Mouse (Mus musculus): ENCODE results near the gene Epb41l4b.

Gene Epb41l4b

DNA sequence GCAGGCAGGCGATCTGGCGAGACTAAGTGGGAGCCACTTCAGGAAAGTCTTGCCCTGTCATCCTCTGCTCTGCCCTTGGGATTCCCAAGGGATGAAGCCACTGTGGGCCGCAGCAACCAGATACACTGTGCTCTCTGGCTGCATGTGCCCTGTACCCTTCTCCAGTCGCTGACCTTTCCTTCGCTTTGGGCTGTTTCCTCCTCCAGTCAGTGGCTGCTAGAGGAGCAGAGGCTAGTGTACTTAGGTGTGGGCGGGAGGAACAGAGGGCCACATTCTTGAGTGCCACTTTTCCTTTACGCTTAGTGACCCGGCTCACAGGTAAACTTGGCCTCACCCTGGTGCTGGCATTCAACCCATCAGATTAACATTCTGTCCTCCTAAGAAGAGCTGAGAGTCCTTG lies 10.6 kb upstream of the Epb41l4b start:
- in situ Hi-C loops (cut with MboI; ENCODE audit: unreplicated experiment in 2 of 2) = no loop called here

DNA sequence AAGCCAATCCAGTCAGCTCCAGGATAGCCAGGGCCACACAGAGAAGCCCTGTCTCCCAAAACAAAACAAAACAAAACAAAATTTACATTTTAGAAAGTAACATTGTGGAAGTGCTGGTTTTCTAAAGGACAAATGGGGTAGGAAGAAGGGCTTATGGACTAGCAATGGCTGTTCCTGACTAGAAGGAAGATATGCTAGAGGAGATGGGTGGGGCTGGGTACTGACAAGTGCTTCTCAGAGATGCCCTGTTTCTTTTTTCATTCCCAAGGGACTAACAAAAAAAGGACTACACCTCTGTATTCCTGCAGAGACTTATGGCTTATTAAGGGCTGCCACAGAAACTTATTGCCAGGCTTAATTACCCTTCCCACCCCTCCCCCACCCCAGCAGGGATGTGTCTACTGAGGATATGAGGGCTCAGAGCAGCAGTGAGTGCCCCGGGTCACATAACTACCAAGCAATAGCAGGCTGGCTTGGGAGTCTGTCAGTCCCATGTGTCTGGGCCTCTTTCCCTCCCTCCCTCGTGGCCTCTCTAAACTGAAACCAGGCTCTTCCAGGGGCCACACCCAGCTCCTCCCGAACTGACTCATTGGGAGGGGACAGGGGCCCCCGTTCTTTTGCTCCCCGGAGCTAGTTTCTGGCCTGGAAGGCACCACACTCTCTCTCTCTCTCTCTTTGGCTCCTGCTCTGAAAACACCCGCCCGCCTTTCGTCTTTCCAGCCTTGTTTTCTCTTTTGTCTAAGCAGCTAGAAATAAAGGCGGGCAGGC lies 10.0 kb upstream of the Epb41l4b start:
- in situ Hi-C loops (cut with MboI; ENCODE audit: unreplicated experiment in 2 of 2) = no loop called here

DNA sequence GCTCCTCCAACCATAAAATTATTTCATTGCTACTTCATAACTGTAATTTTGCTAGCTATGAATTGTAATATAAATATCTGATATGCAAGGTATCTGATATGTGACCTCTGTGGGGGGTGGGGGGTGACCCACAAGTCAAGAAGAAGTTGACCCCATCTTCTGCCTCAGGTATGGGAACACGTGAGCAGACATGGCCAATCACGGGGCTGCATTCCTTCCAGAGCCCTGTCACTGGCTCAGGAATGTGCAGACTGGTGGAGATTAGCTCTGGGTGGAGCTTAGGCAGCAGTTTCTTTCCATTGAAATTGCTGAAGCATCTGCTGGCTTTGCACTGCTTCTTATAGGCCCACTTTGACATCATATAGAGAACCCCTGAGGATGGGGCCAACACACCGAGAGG lies 4.9 kb upstream of the Epb41l4b start:
- in situ Hi-C loops (cut with MboI; ENCODE audit: unreplicated experiment in 2 of 2) = loop anchor here (5.0 to 10.0 kb wide), 3 partner anchors 117 to 131 kb away; no protein-coding TSS in a partner anchor

DNA sequence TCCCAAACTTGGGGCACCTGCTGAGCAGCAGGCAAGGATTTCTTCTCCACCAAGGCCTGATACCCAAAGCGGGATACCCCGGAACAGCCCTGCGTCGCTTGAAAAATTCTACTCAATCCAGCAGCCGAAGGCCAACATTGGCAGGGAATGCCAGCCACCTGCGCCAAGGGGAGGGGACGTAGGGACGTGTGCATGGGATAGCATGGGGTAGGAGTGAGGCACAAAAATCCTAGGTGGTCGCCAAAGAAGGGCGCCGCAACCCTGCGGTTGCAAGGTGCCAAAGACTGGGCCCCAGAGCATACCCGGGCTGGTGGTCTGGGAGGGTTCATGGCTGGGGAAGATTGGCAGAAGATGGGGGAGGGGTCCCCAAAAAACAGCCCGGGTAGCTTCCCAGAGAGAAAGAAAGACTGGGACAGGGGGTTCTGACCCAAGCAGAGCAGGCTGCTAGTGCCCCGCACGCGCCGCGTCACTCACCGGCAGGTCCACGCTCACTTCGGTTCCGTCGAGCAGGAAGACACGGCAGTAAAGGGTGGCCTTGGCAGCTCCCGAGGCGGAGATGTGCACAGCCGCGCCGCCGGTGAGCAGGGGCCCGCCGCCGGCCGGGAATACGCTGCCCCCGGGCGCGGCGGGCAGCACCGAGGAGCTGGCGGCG lies 737 bp downstream of the Epb41l4b start:
- in situ Hi-C loops (cut with MboI; ENCODE audit: unreplicated experiment in 2 of 2) = loop anchor here in 1 of 2 experiments (10.0 kb wide), 1 partner anchor 122 kb away; no protein-coding TSS in a partner anchor

DNA sequence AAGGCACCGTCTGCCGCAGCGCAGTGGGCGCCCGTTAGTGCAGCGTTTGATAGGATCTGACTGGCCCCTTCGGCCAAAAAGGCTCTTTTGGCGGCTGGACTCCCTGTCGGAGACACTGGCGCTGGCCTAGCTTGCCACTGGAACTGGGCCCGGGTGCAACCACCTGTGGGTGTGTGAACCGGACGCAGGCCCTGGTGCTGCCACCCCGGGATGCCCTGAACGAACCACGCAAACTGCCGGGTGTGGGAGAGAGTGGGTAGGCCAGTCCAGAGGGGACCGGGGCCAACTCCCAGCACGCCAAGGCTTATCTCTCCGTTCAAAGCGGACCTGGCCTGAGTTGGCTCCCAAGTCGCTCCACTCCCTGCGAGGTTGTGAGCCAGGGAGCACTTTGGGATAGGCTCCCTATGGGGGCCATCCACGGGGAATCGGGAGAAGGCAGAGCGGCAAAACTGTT lies 1.3 kb downstream of the Epb41l4b start:
- in situ Hi-C loops (cut with MboI; ENCODE audit: unreplicated experiment in 2 of 2) = loop anchor here in 1 of 2 experiments (10.0 kb wide), 1 partner anchor 123 kb away; no protein-coding TSS in a partner anchor

DNA sequence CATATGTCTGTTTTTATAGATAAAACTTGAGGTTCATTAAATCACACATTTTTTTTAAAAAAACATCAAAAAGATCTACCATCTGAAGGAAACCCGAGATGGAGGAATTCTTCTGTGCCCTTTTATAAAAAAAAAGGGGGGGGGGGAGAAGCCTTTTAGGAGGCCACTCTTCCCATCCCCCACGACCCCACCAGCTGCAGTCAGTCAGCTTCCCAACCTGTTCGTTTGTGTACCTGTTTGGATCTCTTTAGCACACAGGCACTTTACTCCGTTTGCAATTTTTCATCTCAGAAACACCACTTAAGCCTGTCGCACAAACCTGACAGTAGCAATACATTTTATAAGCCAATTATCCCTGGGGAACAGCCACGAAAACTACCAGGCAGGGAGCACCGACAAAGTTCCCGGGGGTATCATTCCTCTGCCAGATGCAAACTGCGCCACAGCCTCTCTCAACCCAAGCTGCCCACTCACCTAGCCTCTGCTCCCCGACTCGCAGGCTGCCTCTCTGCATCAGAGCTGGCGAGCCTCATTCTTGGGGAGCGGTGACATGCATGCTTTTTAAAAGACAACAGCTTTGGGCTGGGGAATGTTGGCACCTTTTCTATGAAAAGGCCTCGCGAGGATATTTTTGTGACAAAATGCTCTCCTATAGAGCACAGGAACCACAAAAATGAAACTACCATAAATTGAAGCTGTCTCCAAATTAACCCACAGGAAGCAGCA lies 2.1 kb downstream of the Epb41l4b start:
- in situ Hi-C loops (cut with MboI; ENCODE audit: unreplicated experiment in 2 of 2) = loop anchor here in 1 of 2 experiments (10.0 kb wide), 1 partner anchor 124 kb away; no protein-coding TSS in a partner anchor

DNA sequence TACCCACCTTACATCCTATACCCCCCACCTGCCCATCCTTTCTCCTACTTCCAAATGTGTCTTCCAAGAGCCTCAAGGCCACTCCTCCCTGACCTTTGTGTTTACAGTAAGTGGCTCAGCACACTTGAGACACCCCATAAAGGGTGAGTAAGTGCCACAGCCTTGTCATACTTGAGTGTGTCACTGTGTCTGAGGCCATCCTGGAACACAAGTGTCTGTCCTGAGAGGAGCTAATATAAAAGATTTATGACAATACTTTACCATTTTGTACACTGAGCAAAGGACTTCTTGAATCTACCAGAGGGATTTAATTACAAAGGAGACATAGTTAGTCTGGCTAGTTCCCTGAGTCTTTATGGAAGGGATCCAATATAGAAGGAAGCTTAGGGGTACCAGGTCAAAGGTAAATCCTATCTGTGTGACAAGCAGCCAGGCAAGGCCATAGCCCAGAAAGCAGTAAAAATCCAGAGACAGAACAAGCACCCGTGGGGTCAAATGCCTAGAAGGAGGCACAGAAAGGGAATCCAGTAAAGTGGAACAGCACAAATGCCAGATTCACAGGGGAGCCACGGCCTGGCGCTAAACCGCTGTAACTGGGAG lies 2.9 kb downstream of the Epb41l4b start:
- in situ Hi-C loops (cut with MboI; ENCODE audit: unreplicated experiment in 2 of 2) = loop anchor here in 1 of 2 experiments (10.0 kb wide), 1 partner anchor 125 kb away; no protein-coding TSS in a partner anchor

DNA sequence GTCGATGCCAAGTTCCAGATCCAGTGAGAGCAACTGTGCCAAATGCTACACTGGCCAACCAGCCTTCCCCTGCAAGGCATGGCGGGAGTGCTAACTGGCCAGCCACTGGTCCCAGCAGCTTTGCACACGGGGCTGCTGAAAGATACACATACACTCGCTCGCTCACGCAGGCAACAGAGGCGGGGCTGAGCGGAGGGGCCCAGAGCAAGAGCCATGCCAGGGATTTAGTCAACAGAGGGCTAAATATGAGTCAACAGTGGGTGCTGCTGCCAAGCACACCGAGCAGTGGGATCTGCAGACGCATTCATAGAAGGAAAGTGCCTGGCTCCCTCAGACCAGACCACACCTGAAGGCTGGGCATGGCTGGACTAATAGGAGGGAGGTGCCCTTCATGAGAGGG lies 3.8 kb downstream of the Epb41l4b start:
- in situ Hi-C loops (cut with MboI; ENCODE audit: unreplicated experiment in 2 of 2) = no loop called here

DNA sequence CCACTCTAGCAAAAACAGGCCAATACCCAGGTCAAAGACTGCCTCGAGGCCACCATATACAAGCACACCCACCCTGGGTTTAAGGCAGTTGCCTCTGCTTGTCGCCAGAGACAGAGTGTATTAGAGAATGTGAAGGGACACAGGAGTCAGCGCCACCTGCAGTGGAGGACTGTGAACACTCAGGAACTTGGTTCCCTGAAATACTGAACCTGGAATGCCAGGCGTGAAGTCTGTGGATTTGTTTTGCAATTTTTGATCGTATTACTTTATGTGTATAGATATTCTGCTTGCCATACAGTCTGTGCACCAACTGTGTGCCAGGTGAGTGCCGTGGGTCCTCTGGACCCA lies 5.2 kb downstream of the Epb41l4b start:
- in situ Hi-C loops (cut with MboI; ENCODE audit: unreplicated experiment in 2 of 2) = no loop called here

DNA sequence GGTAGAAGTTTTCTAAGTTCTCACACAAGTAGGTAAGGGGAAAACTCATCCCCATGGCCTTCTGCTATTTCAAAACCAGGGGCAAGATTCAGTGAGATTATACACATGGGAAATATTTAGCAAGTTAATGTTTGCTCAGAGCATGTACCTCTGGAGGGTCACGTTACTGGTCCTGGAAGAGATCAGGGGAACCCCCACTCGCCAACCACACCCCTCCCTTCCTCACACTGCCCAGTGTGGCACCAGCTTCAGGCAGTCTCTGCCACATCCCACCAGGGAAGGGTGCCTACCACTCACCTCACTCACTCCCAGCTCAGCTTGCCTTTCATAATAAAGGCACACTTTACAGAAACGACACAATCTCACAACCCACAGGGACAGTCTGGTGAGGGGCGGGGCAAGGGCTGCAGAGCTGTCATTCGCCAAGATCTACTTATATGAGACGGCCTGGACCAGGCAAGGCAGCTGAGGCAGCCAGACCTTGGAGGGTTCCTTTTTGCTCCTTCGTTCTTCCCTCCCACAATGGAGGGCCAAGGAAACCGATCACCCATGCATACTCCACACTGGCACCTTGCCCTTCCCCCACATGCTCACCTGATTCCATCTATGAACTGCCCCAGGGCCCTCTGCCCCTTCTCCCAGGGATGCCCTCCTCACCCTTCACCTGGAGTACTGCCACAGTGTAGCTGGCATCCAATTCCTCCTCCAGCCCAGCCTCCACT lies 5.7 kb downstream of the Epb41l4b start:
- in situ Hi-C loops (cut with MboI; ENCODE audit: unreplicated experiment in 2 of 2) = no loop called here

DNA sequence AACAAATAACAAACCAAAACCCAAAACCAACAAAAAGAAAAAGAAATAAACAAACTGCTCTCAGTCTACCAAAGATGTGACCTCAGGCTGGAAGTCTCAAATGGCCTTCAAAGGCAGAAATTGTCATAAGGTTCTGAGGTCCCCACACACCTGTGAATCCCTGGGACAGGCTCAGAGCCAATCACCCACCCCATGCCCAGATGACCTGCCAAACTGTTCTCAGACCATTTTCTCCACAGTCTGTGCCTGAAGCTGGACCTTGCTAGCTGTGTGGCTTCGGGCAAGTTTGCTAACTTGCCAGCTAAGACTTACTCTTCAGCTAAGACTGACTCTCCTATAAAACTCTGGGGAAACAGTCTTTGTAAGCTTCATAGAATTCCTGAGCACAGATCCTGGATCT lies 7.8 kb downstream of the Epb41l4b start:
- in situ Hi-C loops (cut with MboI; ENCODE audit: unreplicated experiment in 2 of 2) = no loop called here

DNA sequence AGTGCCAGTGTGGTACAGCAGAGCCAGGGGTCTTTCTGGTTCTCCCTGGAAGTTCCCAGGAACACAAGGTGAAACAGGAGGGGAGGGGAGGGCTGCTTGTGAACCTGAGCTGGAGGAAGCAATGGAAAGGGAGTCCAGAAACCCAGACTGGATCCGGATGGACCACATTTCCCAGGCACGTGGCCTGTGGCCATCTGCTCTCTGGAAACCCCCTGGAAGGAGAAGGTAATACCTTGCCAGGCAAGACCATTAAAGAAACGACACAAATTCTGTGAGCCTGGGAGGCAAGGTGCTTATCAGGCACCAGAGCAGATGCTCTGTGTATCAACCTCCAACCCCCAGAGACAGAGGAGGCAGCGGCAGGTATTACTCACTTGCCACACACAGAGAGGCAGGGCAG lies 8.7 kb downstream of the Epb41l4b start:
- in situ Hi-C loops (cut with MboI; ENCODE audit: unreplicated experiment in 2 of 2) = no loop called here

DNA sequence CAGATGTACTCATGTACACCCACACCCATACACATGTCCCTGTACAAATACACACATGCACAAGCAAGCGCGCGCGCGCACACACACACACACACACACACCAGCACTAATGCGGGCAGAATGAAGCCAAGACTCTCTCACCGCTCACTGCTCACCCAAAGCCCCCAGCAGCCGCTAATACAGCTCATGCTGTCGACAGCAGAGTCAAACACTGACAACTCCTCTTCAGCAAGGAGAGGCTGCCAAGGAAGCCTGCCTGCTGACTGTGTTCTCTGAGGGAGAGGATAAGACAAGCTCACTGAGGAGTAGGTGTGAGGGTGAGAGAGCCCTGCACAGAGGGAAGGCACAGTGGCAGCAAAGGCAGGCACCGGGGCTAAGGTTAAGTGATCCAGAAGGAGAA lies 11.4 kb downstream of the Epb41l4b start:
- in situ Hi-C loops (cut with MboI; ENCODE audit: unreplicated experiment in 2 of 2) = no loop called here

DNA sequence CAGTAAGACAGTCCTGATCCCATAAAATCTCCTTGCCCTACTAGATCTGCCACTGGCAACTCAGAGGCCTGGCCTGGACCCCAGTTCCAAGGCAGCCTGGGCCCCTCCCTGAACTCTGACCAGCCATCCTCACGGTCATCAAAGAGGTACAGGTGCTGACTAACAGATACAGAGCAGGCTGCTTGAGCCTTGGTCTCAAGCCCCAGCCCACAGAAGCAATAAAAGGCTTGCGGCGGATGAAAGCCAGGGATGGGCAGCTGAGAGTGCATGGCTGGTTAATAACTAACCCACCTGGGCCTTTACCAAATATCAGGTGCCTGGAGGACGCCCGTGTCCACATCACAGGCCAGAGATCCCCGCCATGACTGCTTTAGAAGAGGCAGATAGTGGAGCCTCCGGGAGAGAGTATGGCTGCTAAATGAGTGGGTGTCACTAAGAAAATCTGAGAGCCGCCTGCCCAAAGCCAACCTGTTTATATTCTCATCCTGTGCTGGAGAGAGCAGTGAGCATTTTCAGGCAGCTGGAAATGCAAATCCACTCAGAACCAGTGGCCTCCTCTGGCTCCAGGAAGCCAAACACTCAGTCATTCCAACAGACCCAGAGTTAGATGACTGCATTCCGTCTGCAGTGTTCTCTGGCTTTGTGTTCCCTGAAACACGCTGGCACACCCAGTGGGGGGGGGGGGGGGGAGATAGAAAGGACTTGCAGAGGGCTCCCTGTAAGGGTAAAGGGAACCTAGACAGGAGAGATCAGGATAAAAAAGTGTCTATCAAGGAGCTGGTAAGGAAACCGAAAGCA lies 13.3 kb downstream of the Epb41l4b start:
- in situ Hi-C loops (cut with MboI; ENCODE audit: unreplicated experiment in 2 of 2) = no loop called here

DNA sequence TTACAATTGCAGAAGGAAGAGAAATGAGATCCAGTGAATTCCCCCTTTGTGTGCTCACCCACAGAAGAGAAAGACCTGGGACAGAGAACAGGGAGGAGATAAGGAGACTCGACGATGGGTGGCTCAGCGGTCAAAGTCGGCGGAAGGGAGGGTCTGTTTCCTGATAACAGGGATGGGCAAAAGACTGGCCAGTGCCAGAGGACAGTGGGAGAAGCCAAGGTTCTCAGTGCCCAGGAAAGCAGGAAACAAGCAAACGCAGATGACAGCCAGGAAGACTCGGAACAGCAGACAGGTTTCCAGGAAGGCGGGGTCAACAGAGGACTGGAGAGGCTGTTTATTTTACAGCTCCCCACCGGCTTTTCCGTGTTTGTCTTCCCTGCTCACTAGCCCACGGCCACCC lies 20.2 kb downstream of the Epb41l4b start:
- in situ Hi-C loops (cut with MboI; ENCODE audit: unreplicated experiment in 2 of 2) = no loop called here

DNA sequence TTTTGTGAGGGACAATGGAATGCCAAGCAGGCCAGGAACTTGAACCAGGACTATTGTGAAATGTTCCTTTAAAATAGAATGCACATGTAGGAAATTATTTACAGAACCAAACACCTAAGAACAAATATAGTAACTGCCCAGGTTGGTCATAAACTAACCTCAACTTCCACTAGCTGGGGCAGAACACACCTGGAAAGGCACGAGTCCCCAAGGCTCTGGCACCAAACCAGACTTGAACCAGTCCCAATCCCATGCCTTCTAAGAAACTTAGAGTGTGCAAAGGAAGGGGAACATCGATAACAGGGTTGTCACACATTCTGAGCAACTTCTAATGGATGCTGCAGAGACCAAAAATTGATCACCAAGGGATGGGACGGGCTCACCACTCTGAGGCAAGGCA lies 21.1 kb downstream of the Epb41l4b start:
- in situ Hi-C loops (cut with MboI; ENCODE audit: unreplicated experiment in 2 of 2) = no loop called here

DNA sequence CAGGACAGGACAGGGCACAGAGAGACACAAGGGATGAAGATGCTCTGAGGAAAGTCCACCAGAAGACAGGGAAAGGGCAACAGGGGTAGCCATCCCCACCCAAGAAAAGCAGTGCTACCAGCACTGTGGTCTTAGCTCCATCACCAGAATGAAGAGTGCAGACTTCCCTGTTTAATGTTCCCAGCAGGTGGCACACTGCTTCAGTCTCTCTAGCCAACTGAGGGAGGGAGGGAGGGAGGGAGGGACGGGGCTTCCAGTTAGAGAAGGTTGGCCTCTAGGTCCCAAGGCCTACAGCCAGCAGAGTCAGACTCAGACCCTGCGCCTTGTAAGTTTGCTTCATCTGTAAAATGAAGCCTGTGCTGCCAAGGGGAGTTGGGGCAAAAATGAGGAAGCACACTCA lies 22.7 kb downstream of the Epb41l4b start:
- in situ Hi-C loops (cut with MboI; ENCODE audit: unreplicated experiment in 2 of 2) = no loop called here

DNA sequence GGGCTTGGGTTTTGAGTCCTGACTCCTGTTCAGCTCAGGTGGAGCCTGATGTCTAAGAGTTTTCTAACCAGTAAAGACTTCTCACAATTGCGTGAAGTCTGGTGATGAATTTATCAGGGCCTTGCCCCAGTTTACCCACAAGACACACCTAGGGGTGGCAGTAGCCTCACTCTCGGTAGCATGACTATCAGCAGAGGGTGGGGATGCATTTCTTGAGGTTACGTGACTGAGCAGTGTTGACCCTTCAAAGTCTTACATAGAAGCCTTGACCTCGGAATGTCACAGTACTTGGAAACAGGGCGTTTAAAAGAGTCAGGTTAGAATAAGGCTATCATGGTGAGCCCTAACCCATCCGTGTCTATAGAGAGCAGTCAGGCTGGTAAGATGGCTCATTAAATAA lies 23.3 kb downstream of the Epb41l4b start:
- in situ Hi-C loops (cut with MboI; ENCODE audit: unreplicated experiment in 2 of 2) = no loop called here

DNA sequence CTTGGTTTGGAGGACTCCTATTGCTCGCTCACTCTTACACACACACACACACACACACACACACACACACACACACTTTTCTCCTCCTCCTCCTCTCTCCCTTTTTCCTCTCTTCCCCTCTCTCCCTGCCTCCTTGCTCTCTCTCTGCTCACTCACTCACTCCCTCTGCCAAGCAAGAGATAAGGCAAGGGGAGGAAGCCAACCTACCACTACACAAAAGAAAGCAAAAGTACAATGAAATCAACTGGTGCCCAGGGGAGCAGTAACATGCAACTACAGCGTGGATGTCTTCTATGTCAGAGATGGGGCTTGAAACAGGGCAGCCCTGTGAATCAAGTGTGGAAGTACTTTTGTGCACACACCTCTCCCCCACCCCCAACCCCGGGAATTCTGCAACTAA lies 24.4 kb downstream of the Epb41l4b start:
- in situ Hi-C loops (cut with MboI; ENCODE audit: unreplicated experiment in 2 of 2) = no loop called here
